Mouse (Mus musculus) MEL (cell line): ENCODE measurements at regions not wholly inside any gene's neighbourhood (a gene's known extent, or its start where the extent isn't known, plus 50 kb on each side); places are given as distances from the start of the nearest gene placed in this dataset.

Experiments
- DNase-seq: peaks from one replicate; pipeline ENCODE4 v3.0.0; 2011; ENCODE audit warnings: low read depth, low spot score
- H3K27ac ChIP-seq: 2 replicates; pipeline ENCODE4 v1.5.1; 2012; ENCODE audit warnings: low read depth, mild to moderate bottlenecking, control low read depth, low read length, moderate library complexity; ENCODE audit not compliant: control insufficient read depth
- H3K27me3 ChIP-seq, 2 experiments: fragments of 150-350 bp in 1 of 2; sonication (generic) in 1 of 2; 2 replicates each; pipeline ENCODE4 v1.6.1; 2012; ENCODE audit warnings: low read length in 2 of 2, mild to moderate bottlenecking in 2 of 2, improper control_type of control experiment in 1 of 2, moderate library complexity in 1 of 2; ENCODE audit not compliant: insufficient read depth in 2 of 2, control insufficient read depth in 1 of 2
- H3K36me3 ChIP-seq, 2 experiments: 2 replicates each; pipeline ENCODE4 v1.6.1; 2012 to 2014; ENCODE audit warnings: low read length in 2 of 2, improper control_type of control experiment in 1 of 2, inconsistent platforms in 1 of 2, mild to moderate bottlenecking in 1 of 2; ENCODE audit not compliant: insufficient read depth in 2 of 2, control insufficient read depth in 1 of 2
- H3K4me1 ChIP-seq, 2 experiments: fragments of 150-350 bp in 1 of 2; sonication (generic) in 1 of 2; 2 replicates each; pipeline ENCODE4 v1.6.1; 2012; ENCODE audit warnings: low read length in 2 of 2, improper control_type of control experiment in 1 of 2, mild to moderate bottlenecking in 1 of 2; ENCODE audit not compliant: insufficient read depth in 2 of 2, control insufficient read depth in 1 of 2
- H3K4me3 ChIP-seq, 2 experiments: fragments of 150-350 bp in 1 of 2; sonication (generic) in 1 of 2; 2 replicates each; pipeline ENCODE4 v1.5.1; 2012; ENCODE audit warnings: low read depth in 2 of 2, low read length in 2 of 2, mild to moderate bottlenecking in 2 of 2, moderate library complexity in 2 of 2, control low read depth in 1 of 2, improper control_type of control experiment in 1 of 2; ENCODE audit not compliant: control insufficient read depth in 1 of 2, insufficient read depth in 1 of 2
- H3K79me2 ChIP-seq: 2 replicates; pipeline ENCODE4 v1.6.1; 2012; ENCODE audit warnings: mild to moderate bottlenecking, low read length, moderate library complexity; ENCODE audit not compliant: control insufficient read depth, poor library complexity, insufficient read depth
- H3K9ac ChIP-seq: 2 replicates; pipeline ENCODE4 v1.6.1; 2012; ENCODE audit warnings: low read depth, mild to moderate bottlenecking, control low read depth, low read length, moderate library complexity; ENCODE audit not compliant: control insufficient read depth, poor library complexity, severe bottlenecking
- H3K9me3 ChIP-seq: fragments of 150-350 bp; sonication (generic); replicated peaks from 2 replicates; pipeline ENCODE4 v1.6.1; 2012; ENCODE audit warnings: mild to moderate bottlenecking, low read length, improper control_type of control experiment, moderate library complexity; ENCODE audit not compliant: insufficient read depth
- CHD1 ChIP-seq: IDR thresholded peaks from 2 replicates; pipeline ENCODE4 v1.6.1; 2012; ENCODE audit warnings: low read depth, mild to moderate bottlenecking, inconsistent platforms, low read length, improper control_type of control experiment
- CHD2 ChIP-seq: IDR thresholded peaks from 2 replicates; pipeline ENCODE4 v1.6.1; 2011; ENCODE audit warnings: low read length, improper control_type of control experiment
- CTCF ChIP-seq, 3 experiments: IDR thresholded peaks in 2 of 3; conservative IDR thresholded peaks in 1 of 3; 2 replicates each; pipeline ENCODE4 v1.5.1; 2011 to 2012; ENCODE audit warnings: low read length in 3 of 3, low read depth in 2 of 3, mild to moderate bottlenecking in 2 of 3, improper control_type of control experiment in 1 of 3, inconsistent platforms in 1 of 3, mixed read lengths in 1 of 3, moderate library complexity in 1 of 3; ENCODE audit not compliant: control insufficient read depth in 1 of 3, insufficient read depth in 1 of 3, poor library complexity in 1 of 3, severe bottlenecking in 1 of 3
- E2F4 ChIP-seq: IDR thresholded peaks from 2 replicates; pipeline ENCODE4 v1.6.1; 2011; ENCODE audit warnings: low read depth, low read length, improper control_type of control experiment, borderline replicate concordance
- ELF1 ChIP-seq: IDR thresholded peaks from 2 replicates; pipeline ENCODE4 v1.6.1; 2014; ENCODE audit warnings: low read depth, mild to moderate bottlenecking, inconsistent platforms, low read length, improper control_type of control experiment, moderate library complexity
- EP300 ChIP-seq, 2 experiments: IDR thresholded peaks; 2 replicates each; pipeline ENCODE4 v1.6.1; 2011; ENCODE audit warnings: improper control_type of control experiment in 2 of 2, low read length in 2 of 2, low read depth in 1 of 2, mild to moderate bottlenecking in 1 of 2
- GABPA ChIP-seq: IDR thresholded peaks from 2 replicates; pipeline ENCODE4 v1.6.1; 2012; ENCODE audit warnings: low read depth, mild to moderate bottlenecking, inconsistent platforms, low read length, improper control_type of control experiment, moderate library complexity
- JUND ChIP-seq: IDR thresholded peaks from 2 replicates; pipeline ENCODE4 v1.6.1; 2011; ENCODE audit warnings: low read depth, mild to moderate bottlenecking, improper control_type of control experiment, low read length
- KAT2A ChIP-seq: conservative IDR thresholded peaks from 2 replicates; pipeline ENCODE4 v1.6.1; 2012; ENCODE audit warnings: low read depth, low read length, improper control_type of control experiment, inconsistent platforms
- MAZ ChIP-seq: IDR thresholded peaks from 2 replicates; pipeline ENCODE4 v1.6.1; 2012; ENCODE audit warnings: low read depth, mild to moderate bottlenecking, inconsistent platforms, low read length, improper control_type of control experiment
- MEF2A ChIP-seq: IDR thresholded peaks from 2 replicates; pipeline ENCODE4 v1.6.1; 2014; ENCODE audit warnings: low read depth, mild to moderate bottlenecking, inconsistent platforms, low read length, improper control_type of control experiment; ENCODE audit not compliant: poor library complexity, insufficient replicate concordance, severe bottlenecking; ENCODE audit errors: extremely low read depth
- MXI1 ChIP-seq: IDR thresholded peaks from 2 replicates; pipeline ENCODE4 v1.6.1; 2011; ENCODE audit warnings: mild to moderate bottlenecking, low read depth, low read length, improper control_type of control experiment
- MYB ChIP-seq: IDR thresholded peaks from 2 replicates; pipeline ENCODE4 v1.6.1; 2011; ENCODE audit warnings: mild to moderate bottlenecking, low read depth, low read length, improper control_type of control experiment
- MYC ChIP-seq: IDR thresholded peaks from 2 replicates; pipeline ENCODE4 v1.6.1; 2011; ENCODE audit warnings: low read depth, mild to moderate bottlenecking, low read length, improper control_type of control experiment, moderate library complexity
- NRF1 ChIP-seq: IDR thresholded peaks from 2 replicates; pipeline ENCODE4 v1.6.1; 2014; ENCODE audit warnings: low read depth, mild to moderate bottlenecking, inconsistent platforms, low read length, improper control_type of control experiment, moderate library complexity; ENCODE audit not compliant: poor library complexity, insufficient read depth, severe bottlenecking
- POLR2A ChIP-seq, 2 experiments: IDR thresholded peaks; 2 replicates each; pipeline ENCODE4 v1.6.1; 2011 to 2012; ENCODE audit warnings: low read length in 2 of 2, mild to moderate bottlenecking in 2 of 2, control low read depth in 1 of 2, improper control_type of control experiment in 1 of 2, low read depth in 1 of 2, moderate library complexity in 1 of 2; ENCODE audit not compliant: control insufficient read depth in 1 of 2, insufficient read depth in 1 of 2, poor library complexity in 1 of 2
- POLR2AphosphoS2 ChIP-seq: IDR thresholded peaks from 2 replicates; pipeline ENCODE4 v1.6.1; 2011; ENCODE audit warnings: low read length, improper control_type of control experiment
- POLR2AphosphoS5 ChIP-seq: IDR thresholded peaks from 2 replicates; pipeline ENCODE4 v1.6.1; 2012; ENCODE audit warnings: low read depth, borderline replicate concordance, mild to moderate bottlenecking, inconsistent platforms, low read length, moderate library complexity, mixed read lengths
- RCOR1 ChIP-seq: IDR thresholded peaks from 2 replicates; pipeline ENCODE4 v1.6.1; 2012; ENCODE audit warnings: low read depth, mild to moderate bottlenecking, inconsistent platforms, low read length, improper control_type of control experiment
- SIN3A ChIP-seq: IDR thresholded peaks from 2 replicates; pipeline ENCODE4 v1.6.1; 2012; ENCODE audit warnings: low read length, improper control_type of control experiment, inconsistent platforms
- TBP ChIP-seq: IDR thresholded peaks from 2 replicates; pipeline ENCODE4 v1.8.0; 2011; ENCODE audit warnings: low read depth, low read length, improper control_type of control experiment
- UBTF ChIP-seq: IDR thresholded peaks from 2 replicates; pipeline ENCODE4 v1.6.1; 2012; ENCODE audit warnings: low read depth, mild to moderate bottlenecking, inconsistent platforms, low read length, improper control_type of control experiment, moderate library complexity, borderline replicate concordance; ENCODE audit not compliant: insufficient read depth
- USF2 ChIP-seq, 2 experiments: IDR thresholded peaks; 2 replicates each; pipeline ENCODE4 v1.6.1; 2011 to 2012; ENCODE audit warnings: improper control_type of control experiment in 2 of 2, low read length in 2 of 2, borderline replicate concordance in 1 of 2, inconsistent platforms in 1 of 2, low read depth in 1 of 2, mild to moderate bottlenecking in 1 of 2; ENCODE audit not compliant: insufficient read depth in 1 of 2
- ZC3H11A ChIP-seq: IDR thresholded peaks from 2 replicates; pipeline ENCODE4 v1.6.1; 2012; ENCODE audit warnings: low read depth, mild to moderate bottlenecking, inconsistent platforms, low read length, improper control_type of control experiment
- ZKSCAN1 ChIP-seq: IDR thresholded peaks from 2 replicates; pipeline ENCODE4 v1.6.1; 2012; ENCODE audit warnings: low read depth, mild to moderate bottlenecking, inconsistent platforms, low read length, improper control_type of control experiment, moderate library complexity
- ZNF384 ChIP-seq: IDR thresholded peaks from 2 replicates; pipeline ENCODE4 v1.6.1; 2012; ENCODE audit warnings: low read depth, mild to moderate bottlenecking, inconsistent platforms, low read length, improper control_type of control experiment

DNA sequence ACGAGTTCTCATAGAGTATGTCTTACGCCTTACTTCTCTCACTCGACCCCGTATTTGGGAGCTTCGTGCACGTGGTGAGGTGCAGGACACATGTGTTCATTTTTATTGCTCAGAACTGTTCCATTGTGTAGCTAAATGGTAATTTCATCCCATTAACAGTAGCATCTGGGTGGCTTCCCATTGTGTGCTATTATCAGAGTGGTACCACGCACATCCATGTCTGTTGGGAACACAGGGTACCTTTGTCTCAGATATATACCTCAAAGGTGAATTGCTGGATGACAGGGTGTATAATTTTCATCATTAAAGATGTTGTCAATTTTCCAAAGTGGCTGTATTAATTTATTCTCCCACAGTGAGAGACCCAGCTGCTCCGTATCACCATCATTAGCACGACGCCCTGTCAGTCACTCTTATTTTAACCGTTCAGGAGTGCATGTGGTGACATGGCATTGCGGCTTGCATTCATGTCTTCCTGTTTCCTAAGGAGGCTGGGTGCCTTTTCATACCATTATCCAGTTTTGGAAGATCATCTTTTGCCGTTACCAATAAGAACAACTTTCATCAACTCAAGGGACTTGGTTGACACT, 404.2 kb downstream of the Rnd3 start:
- no peaks in the 10 kb centered on the region for H3K9me3 ChIP-seq
- H3K79me2 ChIP-seq, result no peaks in the 10 kb centered on the region
- TF ChIP-seq USF2 (IDR thresholded peaks at IDR 0.05; ENCODE audit: borderline replicate concordance in 1 of 2, insufficient read depth in 1 of 2, low read depth in 1 of 2, low read length in 2 of 2) (no peak), ZC3H11A (no peak), MEF2A (no peak), MXI1 (no peak), RCOR1 (no peak), POLR2AphosphoS5 (no peak), CTCF (IDR thresholded peaks at IDR 0.05 in 2 of 3, conservative IDR thresholded peaks at IDR 0.05 in 1 of 3; ENCODE audit: control insufficient read depth in 1 of 3, insufficient read depth in 1 of 3, low read depth in 2 of 3, low read length in 3 of 3, poor library complexity in 1 of 3, severe bottlenecking in 1 of 3) (no peak), NRF1 (no peak), MYC (no peak), ZNF384 (no peak), POLR2A (IDR thresholded peaks at IDR 0.05; ENCODE audit: control insufficient read depth in 1 of 2, insufficient read depth in 1 of 2, low read depth in 1 of 2, low read length in 2 of 2, poor library complexity in 1 of 2) (no peak), ZKSCAN1 (no peak)
- no peak overlapping the region for H3K27ac ChIP-seq
- H3K27me3 ChIP-seq, result no peaks in the 10 kb centered on the region
- no peak overlapping the region for H3K4me3 ChIP-seq
- H3K4me1 ChIP-seq, result no peaks in the 10 kb centered on the region
- no peak overlapping the region for H3K9ac ChIP-seq
- H3K36me3 ChIP-seq, result no peaks in the 10 kb centered on the region
- DNase-seq, result no peak

DNA sequence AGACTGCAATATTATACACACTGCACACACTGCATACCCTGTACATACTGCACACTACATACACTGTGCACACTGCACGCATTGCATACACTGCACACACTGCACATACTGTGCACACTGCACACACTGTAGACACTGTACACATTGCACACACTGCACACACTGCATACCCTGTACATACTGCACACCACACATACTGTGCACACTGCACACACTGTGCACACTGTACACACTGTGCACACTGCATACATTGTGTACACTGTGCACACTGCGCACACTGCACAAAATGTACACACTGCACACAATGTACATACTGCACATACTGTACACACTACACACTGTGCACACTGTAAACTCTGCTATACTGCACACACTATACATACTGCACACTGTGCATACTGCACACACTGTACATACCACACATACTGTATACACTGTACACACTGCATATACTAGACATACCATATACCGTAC, 405.1 kb downstream of the Rnd3 start:
- Histone ChIP-seq H3K4me1 (no peaks in the 10 kb centered on the region), H3K9ac (no peak overlapping the region), H3K36me3 (no peaks in the 10 kb centered on the region), H3K4me3 (no peak overlapping the region), H3K79me2 (no peaks in the 10 kb centered on the region), H3K9me3 (no peaks in the 10 kb centered on the region), H3K27me3 (no peaks in the 10 kb centered on the region), H3K27ac (no peak overlapping the region)
- no peak for TF ChIP-seq POLR2A (IDR thresholded peaks at IDR 0.05; ENCODE audit: control insufficient read depth in 1 of 2, insufficient read depth in 1 of 2, low read depth in 1 of 2, low read length in 2 of 2, poor library complexity in 1 of 2)
- no peak for TF ChIP-seq CHD2
- no peak for TF ChIP-seq RCOR1
- no peak for TF ChIP-seq JUND
- TF ChIP-seq CHD1, result no peak
- no peak for TF ChIP-seq MYB
- no peak for TF ChIP-seq POLR2AphosphoS2
- TF ChIP-seq USF2 (IDR thresholded peaks at IDR 0.05; ENCODE audit: borderline replicate concordance in 1 of 2, insufficient read depth in 1 of 2, low read depth in 1 of 2, low read length in 2 of 2), result no peak
- no peak for TF ChIP-seq GABPA
- TF ChIP-seq ZNF384, result no peak
- TF ChIP-seq POLR2AphosphoS5, result no peak; the same call in 1 of the 2 replicates
- TF ChIP-seq SIN3A, result no peak
- TF ChIP-seq EP300 (IDR thresholded peaks at IDR 0.05; ENCODE audit: low read depth in 1 of 2, low read length in 2 of 2), result no peak
- TF ChIP-seq E2F4, result no peak
- no peak for TF ChIP-seq ELF1
- no peak for TF ChIP-seq ZKSCAN1
- TF ChIP-seq TBP, result no peak
- TF ChIP-seq MAZ, result no peak
- TF ChIP-seq KAT2A, result no peak
- TF ChIP-seq UBTF, result no peak
- DNase-seq, result no peak
